Mouse (Mus musculus): Measurements from ENCODE around the gene Fetub.

The Fetub gene

DNA sequence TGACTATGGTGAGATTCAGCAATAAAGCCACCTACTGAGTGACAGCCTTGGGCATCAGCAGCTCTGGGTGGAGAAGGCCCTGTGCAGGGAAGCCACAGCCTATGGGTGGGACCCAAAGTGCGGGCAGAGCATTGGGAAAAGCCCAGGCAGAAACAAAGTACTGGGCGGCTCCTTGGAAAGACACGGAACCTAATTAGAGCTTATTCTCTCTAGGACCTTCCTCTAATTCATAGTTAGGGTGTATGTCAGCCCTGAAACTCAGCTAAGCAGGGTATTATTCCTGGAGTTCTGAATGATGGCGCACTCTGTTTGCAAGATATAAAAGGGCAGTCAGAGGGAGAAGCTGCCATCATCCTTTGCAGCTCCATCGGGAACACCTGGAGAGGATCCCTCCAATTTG, at the start of gene Fetub:
Gene Fetub, plus strand, starts transcription at position 301 of the 400 bp plus-strand sequence.
- no peak for DNase-seq (ENCODE audit: low read depth in 1 of 2, low spot score in 2 of 2)

DNA sequence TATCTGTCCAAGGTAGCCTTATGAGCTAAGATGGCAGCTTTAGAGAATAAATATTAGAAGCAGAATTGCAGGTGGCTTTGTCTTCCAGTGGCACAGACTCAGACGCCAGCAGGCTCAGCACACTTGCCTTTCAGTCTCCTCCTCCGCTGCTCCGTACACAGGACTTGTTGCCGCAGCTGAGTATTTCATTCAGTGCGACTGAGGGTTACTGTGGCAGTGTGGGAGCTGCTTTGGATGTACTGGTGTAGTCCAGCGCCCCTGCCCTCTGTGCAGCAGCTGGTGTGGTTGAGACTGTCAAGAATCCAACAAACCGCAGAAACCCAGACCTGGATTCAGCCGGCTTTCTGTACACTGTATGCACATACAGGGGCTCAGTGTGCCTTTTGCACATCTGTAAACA, 45.7 kb upstream of the Fetub start:
- no peak for DNase-seq (ENCODE audit: low read depth in 1 of 2, low spot score in 2 of 2)

DNA sequence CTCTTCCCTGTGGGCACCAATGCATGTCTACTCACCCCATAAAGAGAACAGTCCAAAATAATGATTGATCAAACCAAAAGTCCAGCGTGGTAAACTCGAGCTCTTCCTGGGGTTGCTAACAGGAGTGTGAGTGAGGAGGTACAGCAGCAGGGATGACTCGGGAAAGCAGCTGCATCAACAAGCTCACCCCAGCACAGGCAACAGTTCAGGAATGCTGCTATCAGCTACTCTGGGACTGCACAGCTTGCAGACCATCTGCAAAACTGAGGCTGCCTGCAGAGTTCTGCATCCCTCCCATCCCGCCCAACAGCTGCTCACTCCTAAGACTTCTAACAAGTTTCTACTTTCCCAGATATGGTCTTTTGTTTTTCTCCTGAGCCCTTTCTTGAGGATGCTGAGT, 44.8 kb upstream of the Fetub start:
- no peak for DNase-seq (ENCODE audit: low read depth in 1 of 2, low spot score in 2 of 2)

DNA sequence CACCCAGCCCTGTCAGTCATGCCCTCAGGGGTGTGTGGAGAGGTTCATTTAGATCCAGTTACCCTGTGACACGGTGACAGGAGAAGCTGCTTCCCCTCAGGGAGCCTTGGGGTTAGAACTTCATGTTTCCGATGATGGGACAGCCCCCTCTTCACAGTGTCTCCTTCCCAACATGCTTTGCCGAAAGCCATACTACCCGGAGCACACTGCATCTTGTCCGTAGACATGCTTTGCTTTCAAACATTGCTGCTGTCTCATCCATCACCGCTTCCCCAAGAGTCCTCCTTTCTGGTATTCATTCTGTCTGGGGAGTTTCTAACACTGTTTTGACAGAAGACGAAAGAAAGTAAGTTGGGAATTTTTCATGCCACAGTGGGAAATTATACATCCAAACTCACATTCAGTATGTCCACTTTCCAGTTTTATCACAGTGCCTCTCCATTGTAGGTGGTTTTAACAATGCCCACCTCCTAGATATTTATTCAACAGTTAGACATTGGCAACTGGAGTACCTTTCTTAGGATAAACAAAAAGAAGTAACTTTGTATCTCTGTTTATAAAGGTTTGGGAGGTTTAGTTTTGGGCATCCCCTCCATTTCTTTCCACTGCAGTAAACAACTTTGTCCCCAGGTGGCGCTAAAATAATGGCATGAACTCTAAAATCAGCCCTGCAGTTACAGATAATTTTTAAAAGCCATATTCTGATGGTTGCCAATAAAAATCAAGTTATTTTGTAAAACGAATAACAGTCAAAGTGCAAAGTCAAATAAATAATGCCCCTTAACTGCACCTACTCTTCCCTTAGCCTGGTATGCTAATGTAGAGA, 41.7 kb upstream of the Fetub start:
- no peak for DNase-seq (ENCODE audit: low read depth in 1 of 2, low spot score in 2 of 2)

DNA sequence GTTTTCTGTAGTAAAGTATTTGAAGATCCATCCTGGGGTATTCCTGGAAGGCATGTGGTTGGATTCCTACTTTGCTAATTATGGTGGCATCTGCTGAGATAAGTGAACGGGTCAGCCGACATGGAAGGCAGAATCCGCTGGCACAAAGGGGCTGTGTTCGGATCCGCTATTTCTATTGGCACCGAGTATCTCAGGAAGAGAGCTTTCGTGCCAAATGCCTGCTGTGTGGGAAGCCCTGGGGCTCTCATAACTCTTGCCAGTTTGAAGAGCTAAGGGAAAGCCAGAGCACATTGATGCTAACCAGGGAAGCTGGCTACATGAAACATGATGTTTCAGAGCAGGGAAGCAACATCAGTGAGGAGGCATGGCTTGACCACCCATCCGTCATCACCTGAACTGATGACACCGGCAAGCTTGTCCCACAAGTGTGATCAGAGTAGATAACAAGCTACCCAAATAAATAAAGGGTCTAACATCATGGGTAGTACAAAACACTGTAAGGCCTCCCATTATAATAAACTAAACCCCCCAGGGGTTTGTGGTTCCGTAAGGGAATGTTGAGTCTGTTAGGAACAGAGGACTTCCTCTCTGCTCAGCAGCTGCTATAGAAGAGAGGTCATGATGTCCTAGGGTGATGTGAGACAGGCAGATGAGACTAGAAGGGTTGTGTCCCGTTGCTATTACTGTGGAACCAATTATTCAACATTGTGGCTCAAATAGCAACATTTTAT, 40.3 kb upstream of the Fetub start:
- no peak for DNase-seq (ENCODE audit: low read depth in 1 of 2, low spot score in 2 of 2)

DNA sequence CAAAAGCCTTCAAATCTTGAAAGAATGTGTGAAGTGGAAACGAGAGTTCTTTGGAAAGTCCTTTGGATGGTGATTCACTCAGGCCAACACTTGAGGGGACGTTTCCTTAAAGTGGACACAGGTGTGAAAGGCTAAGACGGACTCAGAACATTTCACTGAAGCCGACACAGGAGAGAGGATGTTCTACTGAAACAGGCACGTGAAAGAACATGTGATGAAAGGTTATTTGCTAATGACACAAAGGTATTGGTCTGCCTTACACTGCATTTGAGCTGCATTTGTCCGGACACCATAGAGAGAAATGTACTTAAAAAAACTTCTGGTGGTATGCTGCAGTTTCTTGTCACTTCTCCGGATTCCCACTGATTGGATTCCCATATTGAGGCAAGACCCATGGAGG, 39.4 kb upstream of the Fetub start:
- no peak for DNase-seq (ENCODE audit: low read depth in 1 of 2, low spot score in 2 of 2)

DNA sequence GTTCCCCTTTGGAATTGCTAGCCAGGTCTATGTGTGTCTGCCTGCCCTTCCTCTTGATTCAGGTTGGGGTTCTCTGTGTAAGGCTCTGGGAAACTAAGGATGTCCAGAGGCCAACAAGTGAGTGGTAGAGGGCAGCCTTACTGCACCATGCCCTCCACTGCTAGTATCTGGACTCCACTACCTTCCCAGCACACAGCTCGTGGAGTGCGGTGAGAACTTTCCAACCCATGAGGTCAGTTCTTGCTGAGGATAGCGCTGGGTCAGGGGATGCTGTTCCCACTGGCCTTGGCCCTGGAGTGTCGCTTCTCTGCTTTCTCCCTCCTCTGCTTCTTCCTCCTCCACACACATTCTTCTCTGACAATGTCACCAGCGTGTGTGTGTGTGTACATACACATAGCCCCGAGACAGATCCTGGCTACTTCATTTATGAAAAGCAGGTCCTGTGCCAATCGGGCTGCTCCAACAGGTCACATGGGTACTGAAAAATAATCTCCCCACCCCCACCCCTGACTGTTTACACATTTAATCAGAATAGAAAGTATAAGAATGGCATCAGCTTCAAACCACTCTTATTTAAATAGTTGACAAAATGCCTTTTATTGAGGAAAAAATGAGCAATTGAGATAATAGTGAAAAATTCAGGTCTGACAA, 38.1 kb upstream of the Fetub start:
- DNase-seq (ENCODE audit: low read depth in 1 of 2, low spot score in 2 of 2) = no peak

DNA sequence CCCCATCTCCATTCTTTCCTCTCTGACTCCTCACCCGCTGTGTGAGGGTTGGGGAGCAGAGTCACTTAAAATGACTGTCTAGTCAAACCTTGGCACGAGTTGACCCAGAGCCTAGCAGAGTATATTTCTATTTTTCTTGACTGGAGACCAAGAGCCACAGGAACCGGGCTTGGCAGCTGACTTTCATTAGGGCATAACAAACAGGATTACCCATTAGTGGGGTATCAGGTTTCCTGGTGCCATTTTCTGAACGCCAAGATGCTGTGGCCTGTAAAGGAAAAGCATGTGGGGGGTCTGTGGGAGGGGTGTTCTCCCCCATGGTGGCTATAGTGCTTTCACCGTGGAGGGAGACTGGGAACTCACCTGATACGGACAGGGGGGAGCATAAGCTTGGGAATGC, 37.2 kb upstream of the Fetub start:
- DNase-seq (ENCODE audit: low read depth in 1 of 2, low spot score in 2 of 2) = no peak

DNA sequence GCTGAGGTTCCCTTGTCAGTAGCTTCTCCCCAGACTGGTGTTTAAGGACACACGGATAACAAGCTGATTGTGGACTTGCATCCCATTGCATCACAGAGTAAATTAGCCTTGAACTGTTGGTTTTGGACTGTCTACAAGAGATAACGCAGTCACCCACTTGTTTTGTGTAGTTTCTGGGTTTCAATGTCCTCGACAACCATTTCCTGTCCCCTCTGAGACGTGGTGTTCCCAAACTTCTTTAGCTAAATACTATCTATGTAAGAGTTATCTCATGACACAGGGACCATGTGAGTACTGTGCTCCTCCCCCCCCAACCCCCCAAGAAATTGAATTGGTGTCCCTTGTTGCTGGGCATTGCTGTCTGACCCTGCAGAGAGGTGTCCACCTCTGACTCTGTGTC, 36.6 kb upstream of the Fetub start:
- no peak for DNase-seq (ENCODE audit: low read depth in 1 of 2, low spot score in 2 of 2)

DNA sequence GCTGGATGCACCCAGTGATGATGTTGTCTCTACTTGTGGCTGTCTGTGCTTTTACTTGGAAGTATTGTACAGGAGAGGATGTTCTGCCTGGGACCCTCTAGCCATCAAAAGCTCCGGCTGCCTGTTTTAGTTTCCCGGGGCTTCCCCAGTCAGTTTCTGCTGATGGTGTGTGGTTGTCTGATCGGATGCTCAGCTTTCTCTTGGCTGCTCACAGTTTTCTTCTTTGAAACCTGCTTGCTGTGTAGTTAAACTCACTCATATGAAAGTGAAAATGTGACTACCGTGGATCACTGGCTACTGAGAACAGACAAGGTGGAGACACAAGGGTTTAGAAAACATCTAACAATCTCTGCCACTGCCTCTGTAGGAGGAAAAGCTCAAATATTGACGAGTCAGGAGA, 34.7 kb upstream of the Fetub start:
- no peak for DNase-seq (ENCODE audit: low read depth in 1 of 2, low spot score in 2 of 2)

DNA sequence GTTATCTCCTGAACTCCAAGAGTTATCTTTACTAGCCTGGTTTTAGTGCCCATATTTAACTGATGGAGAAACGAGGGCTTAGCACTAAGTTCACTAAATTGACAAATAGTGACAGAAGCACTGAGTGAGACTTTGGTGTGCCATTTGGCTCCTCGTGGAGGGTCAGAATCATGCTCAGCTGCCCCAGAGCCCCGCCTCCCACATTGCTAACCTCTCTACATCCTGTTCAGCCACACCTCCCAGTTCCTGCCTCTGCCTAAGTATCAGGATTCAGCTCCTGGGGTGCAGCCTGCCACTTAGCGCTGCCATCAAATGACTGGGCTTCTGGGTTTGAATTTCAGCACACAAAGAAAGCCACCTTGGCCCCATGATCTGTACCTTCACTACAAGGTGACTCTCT, 32.8 kb upstream of the Fetub start:
- DNase-seq (ENCODE audit: low read depth in 1 of 2, low spot score in 2 of 2) = no peak

DNA sequence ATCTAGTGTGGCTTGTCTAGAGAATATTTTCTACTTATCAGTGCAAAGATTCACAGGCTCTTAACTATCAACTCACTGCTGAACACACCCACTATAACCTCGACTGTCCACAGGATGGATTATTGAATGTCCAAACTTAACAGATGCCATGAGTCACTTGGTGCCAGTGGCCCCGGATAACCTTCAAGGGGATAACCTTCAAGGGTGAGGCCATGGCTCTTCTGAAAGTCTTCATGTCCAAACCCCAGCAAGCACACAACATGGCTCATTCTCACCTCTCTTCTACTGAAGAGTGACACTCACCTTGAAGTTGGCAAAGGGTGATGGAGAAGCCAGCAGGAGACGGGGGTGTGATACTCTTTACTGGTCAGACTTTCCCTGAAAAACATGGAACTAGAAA, 31.4 kb upstream of the Fetub start:
- DNase-seq (ENCODE audit: low read depth in 1 of 2, low spot score in 2 of 2) = no peak

DNA sequence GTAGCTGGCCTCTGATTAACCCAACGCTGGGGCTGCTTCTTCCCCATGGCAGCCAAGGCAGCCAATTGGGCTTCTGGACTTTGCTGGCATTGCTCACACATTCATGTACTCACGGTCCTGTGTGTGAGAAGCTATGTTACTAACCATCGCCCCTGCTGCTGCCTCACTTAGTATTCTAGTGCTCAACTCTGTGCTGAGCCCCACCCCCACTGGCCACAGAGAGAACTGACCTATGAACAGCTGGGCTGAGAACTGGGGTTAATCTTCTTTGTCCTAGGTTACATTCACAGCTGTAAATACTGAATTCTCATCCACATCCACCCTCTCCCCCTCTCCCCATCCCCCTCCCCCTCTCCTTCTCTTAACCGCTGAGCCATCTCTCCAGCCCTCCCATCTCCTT, 29.3 kb upstream of the Fetub start:
- no peak for DNase-seq (ENCODE audit: low read depth in 1 of 2, low spot score in 2 of 2)

DNA sequence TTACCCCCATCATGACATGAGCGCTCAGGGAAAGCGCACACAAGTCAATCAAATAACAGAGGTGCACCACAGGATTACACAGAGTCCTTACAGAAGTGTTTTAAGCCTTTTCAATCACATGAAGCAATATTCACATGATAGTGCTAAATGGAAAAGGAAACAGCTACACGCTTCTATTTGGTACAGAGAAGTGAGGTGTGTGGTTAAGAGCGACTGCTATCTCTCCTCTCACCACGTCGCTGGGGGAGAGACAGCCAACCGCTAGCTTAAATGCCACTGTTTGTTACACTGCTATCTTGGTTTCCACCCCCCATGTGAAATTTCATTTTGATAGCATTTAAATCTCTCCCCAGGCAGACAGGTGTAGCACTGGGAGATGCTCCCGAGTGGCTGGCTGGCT, 28.4 kb upstream of the Fetub start:
- no peak for DNase-seq (ENCODE audit: low read depth in 1 of 2, low spot score in 2 of 2)

DNA sequence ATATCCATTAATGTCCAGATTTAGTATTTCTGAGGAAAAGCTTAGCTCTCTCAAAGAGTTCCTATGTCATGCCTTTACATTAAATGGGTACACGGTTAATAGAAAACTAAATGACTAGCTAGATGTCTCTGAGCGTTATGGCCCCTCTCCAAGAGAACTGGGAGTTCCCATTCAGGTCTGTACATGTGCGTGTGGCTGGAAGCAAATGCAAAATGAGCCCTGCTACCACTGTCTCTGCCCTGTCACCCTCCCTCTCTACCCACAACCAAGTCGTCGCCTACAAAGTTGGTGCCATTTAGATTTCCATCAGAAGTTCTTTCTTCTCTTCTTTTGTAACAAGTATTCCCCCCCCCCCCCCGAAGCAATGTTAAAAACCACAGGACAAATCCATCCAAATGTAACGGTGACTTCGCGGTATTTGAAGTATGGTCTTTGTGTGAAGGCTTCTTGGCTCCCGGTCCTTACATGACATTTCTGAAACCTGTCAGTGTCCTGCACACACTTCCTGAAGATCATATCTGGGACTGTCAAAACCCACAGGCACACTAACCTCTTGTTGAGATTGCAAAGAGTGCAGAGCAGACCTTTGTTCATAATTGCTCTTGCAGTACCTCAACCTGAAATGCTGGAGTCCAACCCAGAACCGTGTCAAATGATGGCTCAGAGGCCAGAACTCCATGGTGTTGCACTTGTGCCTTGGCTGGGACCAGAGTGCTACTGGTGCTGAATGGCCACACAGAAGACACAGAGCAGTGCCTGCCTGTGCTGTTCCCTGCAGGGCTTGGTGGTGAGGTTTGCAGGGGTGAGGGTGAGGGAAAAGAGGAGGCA, 27.2 kb upstream of the Fetub start, which contains the start of gene Ahsg:
Gene Ahsg, plus strand, starts transcription at position 595 of the 828 bp plus-strand sequence.
- no peak for DNase-seq (ENCODE audit: low read depth in 1 of 2, low spot score in 2 of 2)

DNA sequence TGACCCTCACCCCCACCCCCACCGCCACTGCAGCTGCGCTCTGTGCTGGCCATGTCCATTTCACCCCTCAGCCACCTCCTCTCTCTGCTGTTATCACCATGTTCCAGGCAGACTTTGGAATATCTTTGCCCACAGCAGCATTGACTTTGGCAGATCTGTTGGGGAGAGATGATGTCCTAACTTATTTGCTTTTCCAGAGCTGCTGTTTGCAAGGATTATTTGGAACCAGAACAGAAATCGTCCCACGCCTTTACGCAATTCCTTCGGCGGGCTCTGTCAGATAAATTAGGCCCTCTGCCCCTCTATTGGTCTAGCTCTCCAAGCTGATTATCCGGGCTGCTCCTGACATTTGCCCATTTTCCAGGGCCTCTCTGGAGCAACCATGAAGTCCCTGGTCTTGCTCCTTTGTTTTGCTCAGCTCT, 26.4 kb upstream of the Fetub start:
- DNase-seq (ENCODE audit: low read depth in 1 of 2, low spot score in 2 of 2) = no peak

DNA sequence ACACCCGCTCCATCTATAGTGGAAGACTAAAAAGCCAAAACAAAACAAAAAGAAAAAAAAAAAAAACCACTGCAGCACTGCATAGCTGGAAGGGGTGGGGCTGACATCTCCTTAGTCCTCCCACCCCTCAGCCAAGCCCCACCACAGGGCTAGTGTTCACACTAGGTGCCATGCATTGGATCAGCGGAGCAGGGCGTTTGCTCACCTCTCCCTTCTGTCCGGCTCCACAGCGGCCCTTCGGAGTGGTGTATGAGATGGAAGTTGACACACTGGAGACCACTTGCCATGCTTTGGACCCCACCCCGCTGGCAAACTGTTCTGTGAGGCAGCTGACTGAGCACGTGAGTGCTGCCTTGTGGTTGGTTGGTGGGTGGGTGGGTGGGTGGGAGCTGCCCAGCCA, 24.0 kb upstream of the Fetub start:
- DNase-seq (ENCODE audit: low read depth in 1 of 2, low spot score in 2 of 2) = no peak

DNA sequence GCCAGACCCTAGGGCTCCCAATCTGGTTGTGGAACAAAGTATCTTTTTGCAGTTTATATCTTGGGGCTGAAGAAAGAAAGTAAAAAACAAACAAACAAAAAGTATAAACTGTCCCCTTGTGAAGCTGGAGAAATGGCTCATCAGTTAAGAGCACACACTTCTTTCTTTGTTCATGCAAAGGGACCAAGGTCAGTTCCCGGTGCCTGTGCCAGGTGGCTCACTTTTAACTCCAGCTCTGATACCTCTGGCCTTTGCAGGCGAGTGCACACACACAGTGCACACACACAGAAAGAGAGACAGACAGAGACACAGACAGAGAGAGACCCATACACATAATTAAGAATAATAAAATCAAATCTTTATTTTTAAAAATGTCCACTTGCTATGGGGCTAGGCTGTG, 21.5 kb upstream of the Fetub start:
- DNase-seq (ENCODE audit: low read depth in 1 of 2, low spot score in 2 of 2) = no peak

DNA sequence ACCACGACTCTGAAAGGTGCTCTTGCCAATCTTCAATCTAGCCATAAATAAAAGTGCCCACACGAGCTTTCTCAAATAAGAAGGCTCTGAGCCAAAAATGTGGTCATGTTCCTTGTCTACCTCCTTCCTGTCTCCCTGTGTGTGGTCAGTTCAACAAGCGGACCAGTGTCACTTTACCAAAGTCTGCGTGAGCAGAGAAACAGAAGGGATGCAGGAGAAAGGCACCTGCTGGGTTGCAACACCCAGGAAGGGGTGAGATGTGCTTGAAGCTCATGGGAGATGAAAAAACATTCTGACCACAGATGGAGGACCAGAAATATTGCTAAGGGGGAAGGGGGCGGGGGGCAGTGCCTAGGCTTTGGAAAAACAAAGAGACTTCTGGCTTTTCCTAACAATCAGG, 18.8 kb upstream of the Fetub start:
- no peak for DNase-seq (ENCODE audit: low read depth in 1 of 2, low spot score in 2 of 2)

DNA sequence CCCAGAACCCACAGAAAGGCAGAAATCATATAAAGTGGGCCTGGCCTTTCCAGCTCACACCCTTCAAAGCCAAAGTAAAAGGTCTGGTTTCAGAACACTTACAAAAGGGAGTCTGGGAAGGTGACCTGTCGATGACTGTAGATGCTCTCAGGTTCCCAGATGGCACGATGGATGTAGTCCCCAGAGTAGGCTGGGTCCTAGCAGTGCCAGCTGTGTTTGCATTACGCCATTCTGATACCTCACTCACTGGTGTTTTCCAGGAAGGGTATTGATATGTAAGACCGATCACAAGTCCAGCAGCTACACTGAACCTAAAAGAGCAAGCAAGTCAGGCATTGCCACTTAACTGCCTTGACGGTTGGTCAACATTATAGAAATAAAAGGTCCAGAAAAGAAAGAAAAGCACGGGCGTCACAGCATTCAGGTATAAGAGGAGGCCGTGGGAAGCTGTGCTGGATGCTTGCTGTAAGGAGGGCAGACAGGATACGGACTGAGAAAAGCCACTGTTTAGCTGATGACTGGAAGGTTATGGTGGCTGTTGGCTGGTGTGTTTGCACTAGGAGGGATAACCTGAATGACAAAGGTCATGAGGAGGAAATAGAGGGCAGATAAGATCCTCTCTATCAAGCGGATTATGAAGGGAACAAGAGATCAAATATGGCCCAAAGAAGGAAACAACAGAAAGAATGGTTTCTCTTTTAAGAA, 18.1 kb upstream of the Fetub start:
- DNase-seq (ENCODE audit: low read depth in 1 of 2, low spot score in 2 of 2) = no peak

DNA sequence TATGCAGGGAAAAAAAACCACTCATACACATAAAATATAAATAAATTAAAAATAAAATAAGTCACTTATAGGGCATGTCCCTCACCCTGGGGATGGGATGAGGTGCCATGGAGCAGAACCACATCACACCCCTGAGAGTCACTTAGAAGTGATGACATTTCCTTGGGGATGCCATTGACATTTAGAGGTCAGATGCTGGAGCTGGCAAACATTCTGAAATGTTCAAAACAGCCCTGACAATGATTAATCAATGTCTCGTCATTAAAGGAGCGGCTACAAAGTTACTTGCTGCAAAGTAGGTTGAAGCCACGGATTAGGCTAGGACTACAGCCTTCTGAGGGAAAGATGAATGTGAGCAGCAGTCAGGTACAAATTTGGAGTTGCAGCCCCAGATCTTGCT, 16.8 kb upstream of the Fetub start:
- DNase-seq (ENCODE audit: low read depth in 1 of 2, low spot score in 2 of 2) = no peak

Measured in monocyte, adult 2 months (primary cell).